Mouse (Mus musculus): ENCODE results near the gene Dynll2.

DNA sequence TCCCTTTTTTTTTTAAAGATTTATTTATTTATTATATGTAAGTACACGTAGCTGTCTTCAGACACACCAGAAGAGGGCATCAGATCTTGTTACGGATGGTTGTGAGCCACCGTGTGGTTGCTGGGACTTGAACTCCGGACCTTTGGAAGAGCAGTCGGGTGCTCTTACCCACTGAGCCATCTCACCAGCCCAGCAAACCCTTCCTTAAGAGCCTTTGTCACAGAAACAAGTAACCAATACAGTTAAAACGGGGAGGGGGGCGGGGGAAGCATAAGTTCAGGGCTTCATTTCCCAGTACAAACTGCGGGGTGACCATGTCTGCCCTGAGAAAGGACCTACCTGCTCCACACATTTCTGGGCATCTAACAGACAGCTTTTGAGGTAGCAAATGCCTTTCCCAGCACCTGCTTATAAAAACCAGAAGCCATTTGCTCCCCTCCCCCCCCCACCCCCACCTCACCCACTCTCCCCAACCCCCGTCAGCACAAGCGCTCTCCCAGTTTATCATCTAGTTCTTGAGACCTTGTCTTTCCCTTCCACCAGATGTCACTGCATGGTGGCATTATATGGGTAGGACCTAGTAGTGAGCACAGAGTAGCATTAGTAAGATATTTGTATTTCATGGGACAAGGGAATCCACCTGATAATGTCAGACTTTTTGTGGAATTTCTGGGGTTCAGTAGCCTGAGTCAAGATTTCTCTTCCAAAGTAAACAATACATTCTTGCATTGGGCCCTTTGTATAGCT, 13.6 kb downstream of the Dynll2 start:
- no peak for TF ChIP-seq POLR2A (IDR thresholded peaks at IDR 0.05; ENCODE audit: insufficient read length, low read depth)
- TF ChIP-seq POLR2AphosphoS2 (IDR thresholded peaks at IDR 0.05; ENCODE audit: insufficient read length, low read depth) = no peak
- no peak for TF ChIP-seq USF1 (IDR thresholded peaks at IDR 0.05; ENCODE audit: low read depth)
- TF ChIP-seq SRF (IDR thresholded peaks at IDR 0.05; ENCODE audit: control insufficient read depth, insufficient read length, low read depth) = no peak
- no peak for TF ChIP-seq MYOG (IDR thresholded peaks at IDR 0.05; ENCODE audit: control insufficient read depth in 1 of 3, insufficient read depth in 1 of 3, insufficient read length in 2 of 3, low read depth in 2 of 3)
- TF ChIP-seq TCF12 (IDR thresholded peaks at IDR 0.05; ENCODE audit: insufficient read depth, poor library complexity, severe bottlenecking) = no peak
